Mouse (Mus musculus): ENCODE data around the gene Paxx. TPM values are rescaled to one million over a fixed set of nuclear protein-coding genes. Genes with fewer than 3 reads are reported as not detected.

Gene Paxx
- polyA plus RNA-seq, 1 experiment from 2014 or later: 95.4 TPM

GRCm38 (mm10) chr2:25469969-25470368, 9.1 kb upstream of the Paxx start, which contains the start of gene Ptgds:
TSS of gene Ptgds (minus strand) at chr2:25470046.
- H3K27me3 ChIP-seq (ENCODE audit: control insufficient read depth, insufficient read depth, low read length): no peaks in the 10 kb centered on the region
- H3K27ac ChIP-seq (replicated peaks; ENCODE audit: low read depth, low read length): peak within 1 kb of the TSS; percentile 41
- H3K9ac ChIP-seq (replicated peaks; ENCODE audit: low read length): no peak within 1 kb of the TSS
- H3K36me3 ChIP-seq (ENCODE audit: control insufficient read depth, insufficient read depth, low read length): no peaks in the 10 kb centered on the region
- 75% methylated on average over 6 of the region's 6 CpGs for WGBS
- peaks cover 3% of the 10 kb centered on the region; the same call in 1 of the 2 replicates for H3K4me1 ChIP-seq (ENCODE audit: control insufficient read depth, insufficient read depth, low read length)
- ATAC-seq (ENCODE audit: low FRiP score, low TSS enrichment): no peak
- DNase-seq: no peak
- no peak within 1 kb of the TSS for H3K4me2 ChIP-seq (ENCODE audit: low read length)
- H3K4me3 ChIP-seq (replicated peaks; ENCODE audit: low read depth, low read length): no peak within 1 kb of the TSS
- no peaks in the 10 kb centered on the region for H3K9me3 ChIP-seq (ENCODE audit: control insufficient read depth, low read length)

- Histone ChIP-seq H3K27ac (replicated peaks; ENCODE audit: low read depth, low read length) (peak overlapping the region; percentile 41), H3K9me3 (ENCODE audit: control insufficient read depth, low read length) (no peaks in the 10 kb centered on the region), H3K27me3 (ENCODE audit: control insufficient read depth, insufficient read depth, low read length) (no peaks in the 10 kb centered on the region), H3K4me3 (replicated peaks; ENCODE audit: low read depth, low read length) (no peak overlapping the region), H3K36me3 (ENCODE audit: control insufficient read depth, insufficient read depth, low read length) (no peaks in the 10 kb centered on the region), H3K4me2 (ENCODE audit: low read length) (no peak overlapping the region), H3K4me1 (ENCODE audit: control insufficient read depth, insufficient read depth, low read length) (peaks cover 3% of the 10 kb centered on the region; the same call in 1 of the 2 replicates), H3K9ac (replicated peaks; ENCODE audit: low read length) (no peak overlapping the region)
- ATAC-seq (ENCODE audit: low FRiP score, low TSS enrichment) (peak; percentile 51; the same call in 1 of the 2 replicates), DNase-seq (peak; percentile 66)
- 74% methylated on average over 10 of the region's 10 CpGs for WGBS
These were observed 8.3 kb upstream of the Paxx start for GRCm38 (mm10) chr2:25468962-25469915.

GRCm38 (mm10) chr2:25467606-25468303, 6.9 kb upstream of the Paxx start:
- DNase-seq: no peak
- Histone ChIP-seq H3K4me2 (ENCODE audit: low read length) (no peak overlapping the region), H3K9me3 (ENCODE audit: control insufficient read depth, low read length) (no peaks in the 10 kb centered on the region), H3K9ac (replicated peaks; ENCODE audit: low read length) (no peak overlapping the region), H3K4me3 (replicated peaks; ENCODE audit: low read depth, low read length) (no peak overlapping the region), H3K4me1 (ENCODE audit: control insufficient read depth, insufficient read depth, low read length) (peaks cover 3% of the 10 kb centered on the region; the same call in 1 of the 2 replicates), H3K27me3 (ENCODE audit: control insufficient read depth, insufficient read depth, low read length) (no peaks in the 10 kb centered on the region), H3K36me3 (ENCODE audit: control insufficient read depth, insufficient read depth, low read length) (no peaks in the 10 kb centered on the region), H3K27ac (replicated peaks; ENCODE audit: low read depth, low read length) (no peak overlapping the region)
- WGBS: 71% methylated on average over 14 of the region's 14 CpGs
- no peak for ATAC-seq (ENCODE audit: low FRiP score, low TSS enrichment)

GRCm38 (mm10) chr2:25465816-25466635, 5.1 kb upstream of the Paxx start:
- H3K4me3 ChIP-seq (replicated peaks; ENCODE audit: low read depth, low read length): no peak overlapping the region
- WGBS: 37% methylated on average over 10 of the region's 10 CpGs
- no peaks in the 10 kb centered on the region for H3K27me3 ChIP-seq (ENCODE audit: control insufficient read depth, insufficient read depth, low read length)
- no peaks in the 10 kb centered on the region for H3K9me3 ChIP-seq (ENCODE audit: control insufficient read depth, low read length)
- H3K36me3 ChIP-seq (ENCODE audit: control insufficient read depth, insufficient read depth, low read length): no peaks in the 10 kb centered on the region
- ATAC-seq (ENCODE audit: low FRiP score, low TSS enrichment): no peak
- no peak overlapping the region for H3K9ac ChIP-seq (replicated peaks; ENCODE audit: low read length)
- DNase-seq: peak; percentile 52
- H3K27ac ChIP-seq (replicated peaks; ENCODE audit: low read depth, low read length): peak overlapping the region; percentile 57; the same call in 1 of the 2 replicates
- no peak overlapping the region for H3K4me2 ChIP-seq (ENCODE audit: low read length)
- H3K4me1 ChIP-seq (ENCODE audit: control insufficient read depth, insufficient read depth, low read length): peaks cover 9% of the 10 kb centered on the region

- no peak overlapping the region for H3K4me2 ChIP-seq (ENCODE audit: low read length)
- no peak for ATAC-seq (ENCODE audit: low FRiP score, low TSS enrichment)
These were observed 4.4 kb upstream of the Paxx start for GRCm38 (mm10) chr2:25465256-25465655.

GRCm38 (mm10) chr2:25463630-25464029, 2.7 kb upstream of the Paxx start:
- Histone ChIP-seq H3K9me3 (ENCODE audit: control insufficient read depth, low read length) (no peaks in the 10 kb centered on the region), H3K27me3 (ENCODE audit: control insufficient read depth, insufficient read depth, low read length) (no peaks in the 10 kb centered on the region), H3K9ac (replicated peaks; ENCODE audit: low read length) (no peak overlapping the region), H3K4me3 (replicated peaks; ENCODE audit: low read depth, low read length) (no peak overlapping the region), H3K4me2 (ENCODE audit: low read length) (no peak overlapping the region), H3K4me1 (ENCODE audit: control insufficient read depth, insufficient read depth, low read length) (peaks cover 21% of the 10 kb centered on the region), H3K36me3 (ENCODE audit: control insufficient read depth, insufficient read depth, low read length) (peaks cover 9% of the 10 kb centered on the region), H3K27ac (replicated peaks; ENCODE audit: low read depth, low read length) (no peak overlapping the region)
- no peak for DNase-seq
- no peak for ATAC-seq (ENCODE audit: low FRiP score, low TSS enrichment)
- WGBS: 88% methylated on average over 3 of the region's 3 CpGs

More at GRCm38 (mm10) chr2:25465256-25465655, 4.4 kb upstream of the Paxx start:
- H3K4me1 ChIP-seq (ENCODE audit: control insufficient read depth, insufficient read depth, low read length): peaks cover 9% of the 10 kb centered on the region
- no peak for DNase-seq
- H3K4me3 ChIP-seq (replicated peaks; ENCODE audit: low read depth, low read length): no peak overlapping the region
- H3K27ac ChIP-seq (replicated peaks; ENCODE audit: low read depth, low read length): 0 out of 2 replicates have a peak overlapping the region, but pooled peaks have one; percentile 57
- no peaks in the 10 kb centered on the region for H3K9me3 ChIP-seq (ENCODE audit: control insufficient read depth, low read length)
- 86% methylated on average over 2 of the region's 2 CpGs for WGBS
- no peak overlapping the region for H3K9ac ChIP-seq (replicated peaks; ENCODE audit: low read length)
- no peaks in the 10 kb centered on the region for H3K36me3 ChIP-seq (ENCODE audit: control insufficient read depth, insufficient read depth, low read length)
- H3K27me3 ChIP-seq (ENCODE audit: control insufficient read depth, insufficient read depth, low read length): no peaks in the 10 kb centered on the region

GRCm38 (mm10) chr2:25461407-25461806, 513 bp upstream of the Paxx start:
- H3K9ac ChIP-seq (replicated peaks; ENCODE audit: low read length): peak overlapping the region; percentile 82
- H3K4me2 ChIP-seq (ENCODE audit: low read length): peak overlapping the region; percentile 91
- H3K4me1 ChIP-seq (ENCODE audit: control insufficient read depth, insufficient read depth, low read length): peaks cover 19% of the 10 kb centered on the region
- ATAC-seq (ENCODE audit: low FRiP score, low TSS enrichment) (no peak), DNase-seq (no peak)
- peak overlapping the region; percentile 96 for H3K27ac ChIP-seq (replicated peaks; ENCODE audit: low read depth, low read length)
- H3K36me3 ChIP-seq (ENCODE audit: control insufficient read depth, insufficient read depth, low read length): peaks cover 22% of the 10 kb centered on the region
- WGBS: 22% methylated on average over 3 of the region's 3 CpGs
- peak overlapping the region; percentile 71 for H3K4me3 ChIP-seq (replicated peaks; ENCODE audit: low read depth, low read length)
- H3K9me3 ChIP-seq (ENCODE audit: control insufficient read depth, low read length): no peaks in the 10 kb centered on the region
- no peaks in the 10 kb centered on the region for H3K27me3 ChIP-seq (ENCODE audit: control insufficient read depth, insufficient read depth, low read length)

- WGBS: 31% methylated on average over 5 of the region's 5 CpGs
- peaks cover 17% of the 10 kb centered on the region for H3K4me1 ChIP-seq (ENCODE audit: control insufficient read depth, insufficient read depth, low read length)
- DNase-seq (no peak), ATAC-seq (ENCODE audit: low FRiP score, low TSS enrichment) (peak; percentile 25)
- peak overlapping the region; percentile 96 for H3K27ac ChIP-seq (replicated peaks; ENCODE audit: low read depth, low read length)
- H3K4me2 ChIP-seq (ENCODE audit: low read length): peak overlapping the region; percentile 91
- H3K36me3 ChIP-seq (ENCODE audit: control insufficient read depth, insufficient read depth, low read length): peaks cover 22% of the 10 kb centered on the region
- H3K9ac ChIP-seq (replicated peaks; ENCODE audit: low read length): peak overlapping the region; percentile 82
- H3K9me3 ChIP-seq (ENCODE audit: control insufficient read depth, low read length): no peaks in the 10 kb centered on the region
- H3K27me3 ChIP-seq (ENCODE audit: control insufficient read depth, insufficient read depth, low read length): no peaks in the 10 kb centered on the region
- peak overlapping the region; percentile 71 for H3K4me3 ChIP-seq (replicated peaks; ENCODE audit: low read depth, low read length)
These were observed 759 bp downstream of the Paxx start for GRCm38 (mm10) chr2:25460135-25460534.

All from midbrain, embryonic 14.5 days (tissue).